8 mouse cellular contexts compared by ENCODE assay signal in genomic region chr9:120127538-120128251, GRCm38 (mm10). TPM values are rescaled to one million over a fixed set of nuclear protein-coding genes. Genes with fewer than 3 reads are reported as not detected.
DNase-seq lines count a peak whose midpoint lies in the region; ATAC-seq lines count a peak whose summit lies in the region.

Rpsa (plus strand) TSS chr9:120127689.

- peak; percentile 85 for ATAC-seq in megakaryocyte progenitor cell, adult 5-6 weeks (replicated peaks; ENCODE audit: poor library complexity)

- DNase-seq in adipocyte (ENCODE audit: low spot score) = peak; percentile 98
- DNase-seq in embryo, embryonic 10 days (ENCODE audit: low spot score) = peak; percentile 98
- peak; percentile 94 for DNase-seq in gastrocnemius, postnatal 10 days
- DNase-seq in induced T-regulatory cell, adult 2 months (ENCODE audit: low read depth) = peak; percentile 99
- DNase-seq in left cerebral cortex, adult 9 months (ENCODE audit: low spot score in 2 of 2) = peak; percentile 94 to 97
- DNase-seq in right cerebral cortex, postnatal 14 days = peak; percentile 97
- peak; percentile 89 to 97 for DNase-seq in urinary bladder, postnatal 36 days (ENCODE audit: low spot score in 2 of 2)

RNA-seq across cellular contexts. Expression of gene Rpsa, which starts in this region (rescaled TPM):
- total RNA-seq in gastrocnemius, postnatal 10 days (2021) = 100 to 1,000 TPM; 710 to 760 TPM
- 3,721 and 3,879 TPM in 2 replicates for total RNA-seq in megakaryocyte progenitor cell, adult 5-6 weeks (2015)
- 5,290 and 6,669 TPM in 2 replicates for total RNA-seq in megakaryocyte progenitor cell, adult 5-6 weeks (2017)

Comparison
In these comparisons a context has a peak if more than half of its experiments do, and no peak if none do; other contexts are left out.
1. Peak in every context shown above with its lines: DNase-seq and ATAC-seq.
2. RNA of gene Rpsa (total RNA-seq): 3,721 to 6,669 TPM in megakaryocyte progenitor cell, adult 5-6 weeks; 710 to 760 TPM in gastrocnemius, postnatal 10 days; every median in the first group is over 4 times any median in the second.